Mouse (Mus musculus): ENCODE results near the gene Gm2897.
"Not testable (repeated sequence)": the region's sequence is repeated elsewhere in the genome, so short reads cannot be mapped to it uniquely, and the experiment has no call there.

Gene Gm2897

DNA sequence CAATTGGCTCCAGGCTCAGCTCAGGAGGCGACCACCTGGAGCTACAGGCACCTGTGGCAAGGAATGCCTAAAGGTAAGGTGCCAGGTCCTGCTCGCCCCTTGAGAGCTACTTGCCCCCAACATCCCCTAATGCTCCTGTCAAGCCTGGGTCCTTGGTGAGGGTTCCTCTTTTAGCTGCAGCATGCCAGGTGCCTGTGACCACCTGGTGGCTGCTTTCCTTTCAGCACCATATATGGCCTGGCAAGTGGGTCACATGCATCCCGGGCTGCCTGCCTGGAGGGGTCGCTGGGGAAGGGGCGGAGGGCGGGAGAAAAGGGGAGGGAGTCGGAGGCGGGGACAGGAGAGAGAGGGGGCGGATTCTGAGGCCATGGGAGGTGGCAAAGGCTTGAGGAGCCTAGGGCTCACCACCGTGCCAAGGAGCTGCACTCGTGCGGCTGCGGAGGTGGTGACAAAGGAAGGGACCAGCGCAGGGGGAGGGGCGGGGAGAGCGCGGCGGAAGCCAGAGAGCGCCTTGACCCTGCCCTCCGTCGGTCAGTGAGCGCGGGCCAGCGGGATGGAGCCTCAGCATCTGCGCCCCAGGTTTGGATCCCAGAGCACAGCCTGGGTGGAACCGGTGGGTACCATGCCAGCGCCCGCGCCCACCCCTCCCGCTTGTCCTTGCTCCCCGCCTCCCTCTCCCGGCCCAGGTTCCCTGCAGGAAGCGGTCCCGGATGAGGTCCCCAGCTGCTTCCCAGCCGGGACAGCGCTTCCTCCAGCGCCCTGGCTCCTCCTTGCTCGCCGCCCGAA, at the start of gene Gm2897:
Gene Gm2897, plus strand, starts transcription at position 559 of the 786 bp plus-strand sequence.
- not testable (repeated sequence) for DNase-seq (ENCODE audit: low read depth, low spot score)

GRCm38 (mm10) chr14:3029702-3030101, 19.4 kb upstream of the Gm2897 start, which contains the start of gene Gm2888:
Gene Gm2888 (plus strand): TSS chr14:3030002.
- not testable (repeated sequence) for DNase-seq (ENCODE audit: low read depth, low spot score)

GRCm38 (mm10) chr14:3049513-3049800, 372 bp downstream of the Gm2897 start:
- not testable (repeated sequence) for DNase-seq (ENCODE audit: low read depth, low spot score)

- not testable (repeated sequence) for DNase-seq (ENCODE audit: low read depth, low spot score)
Measured at GRCm38 (mm10) chr14:3050087-3050486, 1.0 kb downstream of the Gm2897 start.

DNA sequence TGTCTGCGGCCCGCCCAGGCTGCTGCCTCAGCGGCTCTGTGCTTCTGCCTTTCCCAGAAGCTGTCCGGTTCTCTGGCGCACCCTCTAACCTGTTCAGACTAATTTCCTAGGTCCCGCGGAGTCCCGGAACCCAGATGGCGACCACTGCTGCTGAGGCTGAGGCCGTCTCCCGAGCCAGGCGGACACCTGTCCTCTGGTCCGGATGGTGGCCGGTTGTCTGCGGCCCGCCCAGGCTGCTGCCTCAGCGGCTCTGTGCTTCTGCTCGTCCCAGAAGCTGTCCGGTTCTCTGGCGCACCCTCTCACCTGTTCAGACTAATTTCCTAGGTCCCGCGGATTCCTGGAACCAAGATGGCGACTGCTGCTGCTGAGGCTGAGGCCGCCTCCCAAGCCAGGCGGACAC, 67.0 kb downstream of the Gm2897 start:
- not testable (repeated sequence) for DNase-seq (ENCODE audit: low read depth, low spot score)
